Mouse (Mus musculus) kidney, adult 9 months (tissue): ENCODE data around the gene Tom1l2.
A peak's percentile ranks its signal among the peaks of the same experiment; 100 is the strongest.

Experiments
- DNase-seq: peaks from one replicate; pipeline ENCODE4 v3.0.0; 2022

Tom1l2 gene

GRCm38 (mm10) chr11:60345868-60346267 lies 6.8 kb downstream of the Tom1l2 start:
- no peak for DNase-seq

GRCm38 (mm10) chr11:60339361-60339760 lies 13.3 kb downstream of the Tom1l2 start:
- DNase-seq = peak; percentile 43

GRCm38 (mm10) chr11:60338291-60338690 lies 14.4 kb downstream of the Tom1l2 start:
- DNase-seq = peak; percentile 59

- DNase-seq = no peak
Observed at GRCm38 (mm10) chr11:60335771-60336170, 16.9 kb downstream of the Tom1l2 start.

- no peak for DNase-seq
Observed at GRCm38 (mm10) chr11:60334124-60334523, 18.6 kb downstream of the Tom1l2 start.

GRCm38 (mm10) chr11:60333461-60333860 lies 19.2 kb downstream of the Tom1l2 start:
- DNase-seq = no peak

GRCm38 (mm10) chr11:60330551-60330950 lies 22.2 kb downstream of the Tom1l2 start:
- DNase-seq = no peak

GRCm38 (mm10) chr11:60323731-60324130 lies 29.0 kb downstream of the Tom1l2 start:
- no peak for DNase-seq

- peak; percentile 88 for DNase-seq
Observed at GRCm38 (mm10) chr11:60321438-60321837, 31.3 kb downstream of the Tom1l2 start.

GRCm38 (mm10) chr11:60320426-60321037 lies 32.2 kb downstream of the Tom1l2 start:
- peak; percentile 52 for DNase-seq

- DNase-seq = peak; percentile 52
Observed at GRCm38 (mm10) chr11:60319257-60320066, 33.2 kb downstream of the Tom1l2 start.

- no peak for DNase-seq
Observed at GRCm38 (mm10) chr11:60318716-60319115, 34.0 kb downstream of the Tom1l2 start.

GRCm38 (mm10) chr11:60317376-60318102 lies 35.2 kb downstream of the Tom1l2 start:
- DNase-seq = peak; percentile 64

- DNase-seq = no peak
Observed at GRCm38 (mm10) chr11:60316883-60317282, 35.8 kb downstream of the Tom1l2 start.

- DNase-seq = peak; percentile 62
Observed at GRCm38 (mm10) chr11:60316250-60316649, 36.5 kb downstream of the Tom1l2 start.

- peak; percentile 93 for DNase-seq
Observed at GRCm38 (mm10) chr11:60311025-60311854, 41.5 kb downstream of the Tom1l2 start.

GRCm38 (mm10) chr11:60309875-60310274 lies 42.8 kb downstream of the Tom1l2 start:
- DNase-seq = no peak

GRCm38 (mm10) chr11:60308506-60309116 lies 44.1 kb downstream of the Tom1l2 start:
- peak; percentile 79 for DNase-seq

GRCm38 (mm10) chr11:60308061-60308460 lies 44.6 kb downstream of the Tom1l2 start:
- no peak for DNase-seq

- DNase-seq = peak; percentile 53
Observed at GRCm38 (mm10) chr11:60307375-60307825, 45.3 kb downstream of the Tom1l2 start.

GRCm38 (mm10) chr11:60306834-60307233 lies 45.9 kb downstream of the Tom1l2 start:
- peak; percentile 71 for DNase-seq

- no peak for DNase-seq
Observed at GRCm38 (mm10) chr11:60305611-60306010, 47.1 kb downstream of the Tom1l2 start.
